Mouse (Mus musculus) yolk sac, embryonic 10.5 days (tissue): ENCODE results near the gene Heatr5a.

Source experiments
- DNase-seq: peaks from one replicate; pipeline ENCODE4 v3.0.0-alpha.2; 2017; ENCODE audit warnings: low spot score

Heatr5a gene

GRCm38 (mm10) chr12:51882606-51883296 is 88.4 kb downstream of the Heatr5a start:
- DNase-seq: no peak

- DNase-seq: no peak
Measured at GRCm38 (mm10) chr12:51881775-51882174, 89.3 kb downstream of the Heatr5a start.

GRCm38 (mm10) chr12:51871446-51872144 is 99.5 kb downstream of the Heatr5a start:
- no peak for DNase-seq

DNA sequence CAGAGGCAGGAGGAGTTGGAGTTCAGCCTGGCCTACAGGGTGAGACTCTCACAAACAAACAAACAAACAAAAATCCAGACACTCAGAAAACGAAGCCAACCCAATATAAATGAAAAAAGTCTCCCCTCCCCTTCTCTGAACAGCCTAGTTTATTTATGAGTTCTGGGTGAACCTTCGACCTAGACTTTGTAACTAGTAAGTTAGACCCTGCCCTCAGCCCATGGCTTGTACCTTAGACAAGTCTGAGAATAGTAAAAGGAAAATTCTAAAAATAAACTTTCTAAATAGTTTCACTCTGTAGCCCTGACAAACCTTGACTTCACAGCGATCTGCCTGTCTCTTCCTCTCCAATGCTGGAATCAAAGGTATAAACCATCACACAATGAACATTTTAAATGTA is 101.6 kb downstream of the Heatr5a start:
- no peak for DNase-seq

- DNase-seq: no peak
Measured at GRCm38 (mm10) chr12:51867076-51867475, 104.0 kb downstream of the Heatr5a start.

DNA sequence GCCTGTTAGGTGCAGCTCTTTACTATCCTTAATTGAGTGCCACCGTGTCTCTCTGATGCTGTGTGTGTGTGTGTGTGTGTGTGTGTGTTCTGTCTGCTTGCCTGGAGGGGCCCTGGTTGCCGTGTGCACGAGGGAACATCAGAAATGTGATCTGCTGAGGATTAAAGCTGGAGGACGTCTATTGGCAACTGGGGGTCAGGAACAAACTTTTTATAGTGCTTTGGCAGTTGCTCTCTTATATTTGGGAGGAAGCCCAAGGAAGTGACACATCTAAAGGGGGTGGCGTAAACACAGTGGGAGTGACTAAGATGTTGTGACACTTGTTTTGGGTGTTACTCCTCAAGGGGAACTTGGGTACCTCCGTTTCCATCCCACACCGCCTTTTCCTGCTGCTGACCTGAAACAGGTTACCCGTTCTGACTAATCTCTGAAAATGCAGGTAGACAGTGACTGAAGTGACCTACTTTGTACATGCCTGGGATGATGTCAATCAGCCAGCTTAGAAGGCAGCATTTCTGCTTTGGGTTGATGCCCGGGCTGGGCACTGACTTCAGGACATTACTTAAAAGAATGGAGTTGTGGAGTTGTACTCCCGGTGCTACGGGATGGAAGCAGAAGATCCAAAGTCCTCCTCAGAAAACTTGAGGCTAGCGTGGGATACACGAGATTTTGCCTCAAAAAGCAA is 104.8 kb downstream of the Heatr5a start:
- no peak for DNase-seq

GRCm38 (mm10) chr12:51865790-51866179 is 105.3 kb downstream of the Heatr5a start:
- no peak for DNase-seq

- DNase-seq: no peak
Measured at GRCm38 (mm10) chr12:51865061-51865789, 105.9 kb downstream of the Heatr5a start.

- no peak for DNase-seq
Measured at GRCm38 (mm10) chr12:51863116-51864002, 107.8 kb downstream of the Heatr5a start.

GRCm38 (mm10) chr12:51858134-51859028 is 112.7 kb downstream of the Heatr5a start:
- DNase-seq: no peak

DNA sequence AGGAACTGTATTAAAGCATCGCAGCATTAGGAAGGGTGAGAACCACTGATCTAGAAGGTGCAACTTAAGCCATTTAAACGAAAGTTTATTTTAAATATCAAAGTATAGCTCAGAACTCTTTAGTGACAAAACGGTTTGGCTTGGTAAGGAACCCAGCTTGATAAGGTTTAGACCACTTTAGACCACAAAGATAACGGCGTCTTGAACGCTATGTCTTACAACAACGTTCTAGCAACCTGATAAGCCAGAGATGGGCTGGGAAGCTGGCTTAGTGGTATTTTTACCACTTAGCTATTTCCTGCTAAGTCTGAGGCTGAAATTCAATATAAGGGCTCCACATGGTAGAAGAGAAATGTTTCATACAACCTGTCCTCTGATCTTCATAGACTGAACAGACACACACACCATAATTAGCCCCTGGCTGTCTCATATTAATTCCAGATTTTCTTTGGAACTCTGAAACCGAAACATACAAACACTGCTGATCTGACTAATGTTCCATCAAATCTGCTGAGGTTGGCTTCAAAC is 114.3 kb downstream of the Heatr5a start:
- no peak for DNase-seq

GRCm38 (mm10) chr12:51855872-51856271 is 115.2 kb downstream of the Heatr5a start:
- DNase-seq: no peak

- no peak for DNase-seq
Measured at GRCm38 (mm10) chr12:51855453-51855852, 115.7 kb downstream of the Heatr5a start.

- no peak for DNase-seq
Measured at GRCm38 (mm10) chr12:51851617-51852016, 119.5 kb downstream of the Heatr5a start.

- no peak for DNase-seq
Measured at GRCm38 (mm10) chr12:51851155-51851554, 120.0 kb downstream of the Heatr5a start.

DNA sequence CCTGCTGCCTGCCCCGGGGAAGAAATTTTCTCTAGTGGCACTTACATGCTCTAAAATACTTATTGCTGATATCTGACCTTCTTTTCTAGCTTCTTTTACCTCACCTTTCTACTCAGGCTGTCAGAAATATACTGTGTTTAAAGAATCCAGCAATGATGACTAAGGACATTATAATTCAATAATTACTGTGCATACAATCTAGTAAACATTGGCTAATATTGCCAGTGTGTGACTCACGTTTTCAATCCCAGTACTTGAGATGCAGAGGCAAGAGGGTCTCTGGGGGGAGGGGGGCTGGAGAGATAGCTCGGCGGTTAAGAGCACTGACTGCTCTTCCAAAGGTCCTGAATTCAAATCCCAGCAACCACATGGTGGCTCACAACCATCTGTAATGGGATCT is 120.8 kb downstream of the Heatr5a start:
- DNase-seq: no peak

GRCm38 (mm10) chr12:51849902-51850301 is 121.2 kb downstream of the Heatr5a start:
- DNase-seq: no peak

DNA sequence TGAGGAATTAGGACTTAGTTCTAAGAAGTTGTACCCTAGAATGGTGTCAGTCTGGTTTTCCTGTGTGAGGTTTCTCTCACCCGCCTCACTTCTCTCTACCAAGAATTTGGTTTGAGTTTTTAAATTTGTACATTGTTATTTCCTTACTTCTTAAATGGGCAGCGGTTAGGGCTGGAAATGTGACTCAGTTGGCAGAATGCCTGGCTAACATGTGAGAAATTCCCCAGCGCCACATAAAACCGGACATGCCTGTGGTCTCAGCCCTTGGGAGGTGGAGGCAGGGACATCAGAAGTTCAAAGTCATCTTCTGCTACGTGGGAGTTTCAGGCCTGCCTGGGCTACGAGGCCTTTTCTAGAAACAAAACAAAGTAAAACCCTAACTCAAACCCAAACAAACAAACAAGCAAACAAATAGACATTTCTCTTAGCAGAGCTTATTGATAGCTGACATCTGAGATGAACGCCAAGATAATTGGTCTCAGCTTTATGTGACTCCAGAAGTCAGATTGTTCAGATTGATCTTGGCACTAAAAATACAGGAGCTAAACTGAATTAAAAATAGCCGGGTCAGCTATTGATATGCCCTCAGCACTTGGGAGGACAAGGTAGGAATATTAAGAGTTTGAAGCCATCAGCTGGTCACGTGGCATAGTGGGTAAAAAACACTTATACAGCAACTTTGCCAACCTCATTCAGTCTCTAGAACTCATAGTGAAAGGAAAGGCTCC is 123.0 kb downstream of the Heatr5a start:
- DNase-seq: no peak

DNA sequence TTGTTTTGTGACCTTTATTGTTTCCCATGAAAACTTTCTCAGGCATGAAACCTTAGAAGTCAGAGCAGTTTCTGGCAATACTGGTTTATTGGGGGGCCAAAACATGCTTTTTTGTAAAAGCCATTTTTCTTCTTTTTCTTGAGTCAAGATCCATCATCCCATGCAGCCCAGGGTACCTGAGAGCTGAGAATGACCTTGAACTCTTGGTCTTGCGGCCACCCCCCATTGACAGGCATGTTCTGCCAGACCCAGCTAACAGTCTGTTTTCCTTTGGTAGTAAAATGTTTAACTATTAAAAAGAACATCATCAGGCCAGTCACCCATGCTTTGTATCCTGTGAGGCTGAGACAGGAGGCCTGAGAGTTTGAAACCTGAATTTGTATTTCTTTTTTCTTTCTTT is 125.9 kb downstream of the Heatr5a start:
- DNase-seq: no peak
